Mouse (Mus musculus): ENCODE measurements around the gene Dazap1. TPM values are rescaled to one million over a fixed set of nuclear protein-coding genes. Genes with fewer than 3 reads are reported as not detected.

The Dazap1 gene
- polyA plus RNA-seq, 1 experiment from 2014 or later, result 42.3 TPM

DNA sequence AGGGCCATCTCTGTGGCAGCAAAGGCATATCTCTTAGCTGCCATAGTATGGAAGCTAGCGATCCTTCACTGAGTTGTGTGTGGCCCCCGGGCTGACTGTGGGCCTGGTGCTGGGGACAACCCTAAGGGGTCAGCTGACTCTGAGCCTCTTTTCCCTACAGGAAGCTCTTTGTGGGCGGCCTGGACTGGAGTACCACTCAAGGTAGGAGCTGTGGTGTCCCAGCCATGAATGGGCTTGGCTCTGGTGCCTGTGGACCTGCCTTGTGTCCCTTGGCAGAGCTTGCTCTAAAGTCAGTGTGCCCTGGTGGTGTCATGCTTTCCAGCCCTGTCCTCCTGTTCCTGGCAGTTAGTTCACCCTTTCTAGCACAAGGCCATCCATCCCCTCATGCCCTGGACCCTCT, 12.6 kb downstream of the Dazap1 start:
- DNase-seq (ENCODE audit: low spot score), result no peak
- Histone ChIP-seq H3K9ac (ENCODE audit: low read depth, low read length) (no peak overlapping the region), H3K9me3 (ENCODE audit: control insufficient read depth, low read length) (no peaks in the 10 kb centered on the region), H3K4me2 (ENCODE audit: low read depth, low read length) (no peak overlapping the region), H3K4me1 (ENCODE audit: control insufficient read depth, insufficient read depth, low read length) (0 out of 2 replicates have a peak, but pooled peaks cover under 1% of the 10 kb centered on the region), H3K4me3 (ENCODE audit: low read depth, low read length) (no peak overlapping the region), H3K27me3 (replicated peaks; ENCODE audit: control insufficient read depth, insufficient read depth, low read length) (no peaks in the 10 kb centered on the region), H3K36me3 (ENCODE audit: control insufficient read depth, insufficient read depth, low read length) (peaks cover 53% of the 10 kb centered on the region), H3K27ac (replicated peaks; ENCODE audit: low read depth, low read length) (no peak overlapping the region)
- ATAC-seq (ENCODE audit: low read depth), result no peak
- 87% methylated on average over 3 of the region's 3 CpGs for WGBS

DNA sequence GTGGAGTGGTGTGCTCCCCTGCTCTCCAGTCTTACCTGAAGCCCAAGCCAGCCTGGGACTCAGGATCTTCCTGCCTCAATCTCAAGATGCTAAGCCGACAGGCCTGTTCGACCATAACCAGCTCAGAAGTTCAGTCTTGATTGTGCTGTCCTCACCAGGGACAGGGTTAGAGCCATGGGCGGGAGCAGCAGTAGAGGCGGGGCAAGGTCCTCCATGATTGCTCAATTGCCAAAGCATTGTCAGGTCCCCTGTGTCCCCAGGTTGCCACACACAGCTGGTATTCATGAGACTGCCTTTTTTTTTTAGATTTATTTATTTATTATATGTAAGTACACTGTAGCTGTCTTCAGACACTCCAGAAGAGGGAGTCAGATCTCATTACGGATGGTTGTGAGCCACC, 15.0 kb downstream of the Dazap1 start:
- ATAC-seq (ENCODE audit: low read depth) (no peak), DNase-seq (ENCODE audit: low spot score) (no peak)
- H3K9ac ChIP-seq (ENCODE audit: low read depth, low read length), result no peak overlapping the region
- peaks cover 75% of the 10 kb centered on the region for H3K36me3 ChIP-seq (ENCODE audit: control insufficient read depth, insufficient read depth, low read length)
- no peaks in the 10 kb centered on the region for H3K4me1 ChIP-seq (ENCODE audit: control insufficient read depth, insufficient read depth, low read length)
- H3K27ac ChIP-seq (replicated peaks; ENCODE audit: low read depth, low read length), result no peak overlapping the region
- no peaks in the 10 kb centered on the region for H3K27me3 ChIP-seq (replicated peaks; ENCODE audit: control insufficient read depth, insufficient read depth, low read length)
- no peak overlapping the region for H3K4me3 ChIP-seq (ENCODE audit: low read depth, low read length)
- 88% methylated on average over 4 of the region's 5 CpGs for WGBS
- H3K9me3 ChIP-seq (ENCODE audit: control insufficient read depth, low read length), result no peaks in the 10 kb centered on the region
- no peak overlapping the region for H3K4me2 ChIP-seq (ENCODE audit: low read depth, low read length)

- Histone ChIP-seq H3K27me3 (replicated peaks; ENCODE audit: control insufficient read depth, insufficient read depth, low read length) (no peaks in the 10 kb centered on the region), H3K4me1 (ENCODE audit: control insufficient read depth, insufficient read depth, low read length) (no peaks in the 10 kb centered on the region), H3K27ac (replicated peaks; ENCODE audit: low read depth, low read length) (no peak overlapping the region), H3K36me3 (ENCODE audit: control insufficient read depth, insufficient read depth, low read length) (peaks cover 93% of the 10 kb centered on the region), H3K9me3 (ENCODE audit: control insufficient read depth, low read length) (no peaks in the 10 kb centered on the region), H3K9ac (ENCODE audit: low read depth, low read length) (no peak overlapping the region), H3K4me2 (ENCODE audit: low read depth, low read length) (no peak overlapping the region), H3K4me3 (ENCODE audit: low read depth, low read length) (no peak overlapping the region)
- 96% methylated on average over 9 of the region's 9 CpGs for WGBS
- DNase-seq (ENCODE audit: low spot score) (no peak), ATAC-seq (ENCODE audit: low read depth) (no peak)
Measured at GRCm38 (mm10) chr10:80278390-80278789, 17.1 kb downstream of the Dazap1 start.

DNA sequence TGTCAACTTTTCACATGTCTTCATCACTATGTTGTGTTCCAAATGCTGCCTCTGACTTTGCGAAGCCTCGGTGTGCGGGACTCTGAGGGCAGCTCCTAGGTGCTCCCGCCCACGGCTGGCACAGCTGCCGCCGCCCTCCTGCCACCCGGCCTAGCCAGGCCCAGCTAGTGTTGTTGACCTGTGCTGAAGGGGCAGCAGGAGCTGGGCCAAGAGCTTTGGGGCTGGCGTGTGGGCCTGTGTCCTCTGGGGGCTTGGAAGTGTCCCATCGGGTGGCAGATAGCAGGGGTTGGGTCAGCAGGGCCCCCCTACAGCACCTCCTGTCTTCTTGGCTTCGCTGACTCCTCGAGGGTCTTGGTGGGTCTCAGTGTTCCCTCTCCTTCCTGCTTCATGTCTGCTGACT, 18.0 kb downstream of the Dazap1 start:
- Histone ChIP-seq H3K36me3 (ENCODE audit: control insufficient read depth, insufficient read depth, low read length) (peaks cover 93% of the 10 kb centered on the region), H3K9me3 (ENCODE audit: control insufficient read depth, low read length) (no peaks in the 10 kb centered on the region), H3K4me1 (ENCODE audit: control insufficient read depth, insufficient read depth, low read length) (no peaks in the 10 kb centered on the region), H3K27ac (replicated peaks; ENCODE audit: low read depth, low read length) (no peak overlapping the region), H3K4me3 (ENCODE audit: low read depth, low read length) (no peak overlapping the region), H3K27me3 (replicated peaks; ENCODE audit: control insufficient read depth, insufficient read depth, low read length) (no peaks in the 10 kb centered on the region), H3K4me2 (ENCODE audit: low read depth, low read length) (no peak overlapping the region), H3K9ac (ENCODE audit: low read depth, low read length) (no peak overlapping the region)
- ATAC-seq (ENCODE audit: low read depth) (no peak), DNase-seq (ENCODE audit: low spot score) (no peak)
- WGBS, result 92% methylated on average over 12 of the region's 12 CpGs

DNA sequence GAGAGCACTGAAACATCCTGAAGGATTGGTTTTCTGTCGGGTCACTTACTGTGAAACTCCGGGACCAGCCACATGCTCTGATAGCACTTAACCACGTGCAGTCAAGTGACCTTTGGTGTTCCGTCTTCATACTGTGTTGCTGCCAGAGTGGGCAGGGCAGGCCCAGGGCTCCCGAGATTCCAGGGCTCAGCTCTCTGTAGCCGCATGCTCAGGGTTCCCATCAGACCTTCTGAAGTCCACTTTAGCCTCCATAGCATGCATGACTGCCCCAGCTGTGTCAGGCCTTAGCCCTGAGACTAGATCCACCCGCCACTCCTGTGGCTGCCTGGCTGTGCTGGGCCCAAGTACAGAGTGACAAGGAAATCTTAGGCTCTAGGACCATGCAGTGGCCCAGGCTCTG, 20.0 kb downstream of the Dazap1 start:
- no peaks in the 10 kb centered on the region for H3K4me1 ChIP-seq (ENCODE audit: control insufficient read depth, insufficient read depth, low read length)
- H3K9ac ChIP-seq (ENCODE audit: low read depth, low read length), result peak overlapping the region; percentile 14; the same call in 1 of the 2 replicates
- WGBS, result 87% methylated on average over 7 of the region's 7 CpGs
- DNase-seq (ENCODE audit: low spot score) (no peak), ATAC-seq (ENCODE audit: low read depth) (peak; percentile 8; the same call in 1 of the 2 replicates)
- no peaks in the 10 kb centered on the region for H3K9me3 ChIP-seq (ENCODE audit: control insufficient read depth, low read length)
- H3K4me2 ChIP-seq (ENCODE audit: low read depth, low read length), result no peak overlapping the region
- H3K4me3 ChIP-seq (ENCODE audit: low read depth, low read length), result no peak overlapping the region
- no peaks in the 10 kb centered on the region for H3K27me3 ChIP-seq (replicated peaks; ENCODE audit: control insufficient read depth, insufficient read depth, low read length)
- no peak overlapping the region for H3K27ac ChIP-seq (replicated peaks; ENCODE audit: low read depth, low read length)
- peaks cover 97% of the 10 kb centered on the region for H3K36me3 ChIP-seq (ENCODE audit: control insufficient read depth, insufficient read depth, low read length)

- Histone ChIP-seq H3K27ac (replicated peaks; ENCODE audit: low read depth, low read length) (no peak overlapping the region), H3K9ac (ENCODE audit: low read depth, low read length) (no peak overlapping the region), H3K27me3 (replicated peaks; ENCODE audit: control insufficient read depth, insufficient read depth, low read length) (no peaks in the 10 kb centered on the region), H3K4me2 (ENCODE audit: low read depth, low read length) (no peak overlapping the region), H3K36me3 (ENCODE audit: control insufficient read depth, insufficient read depth, low read length) (peaks cover 98% of the 10 kb centered on the region), H3K4me1 (ENCODE audit: control insufficient read depth, insufficient read depth, low read length) (no peaks in the 10 kb centered on the region), H3K4me3 (ENCODE audit: low read depth, low read length) (no peak overlapping the region), H3K9me3 (ENCODE audit: control insufficient read depth, low read length) (no peaks in the 10 kb centered on the region)
- 65% methylated on average over 8 of the region's 8 CpGs for WGBS
- ATAC-seq (ENCODE audit: low read depth) (no peak), DNase-seq (ENCODE audit: low spot score) (no peak)
Measured at GRCm38 (mm10) chr10:80281921-80282371, 20.7 kb downstream of the Dazap1 start.

DNA sequence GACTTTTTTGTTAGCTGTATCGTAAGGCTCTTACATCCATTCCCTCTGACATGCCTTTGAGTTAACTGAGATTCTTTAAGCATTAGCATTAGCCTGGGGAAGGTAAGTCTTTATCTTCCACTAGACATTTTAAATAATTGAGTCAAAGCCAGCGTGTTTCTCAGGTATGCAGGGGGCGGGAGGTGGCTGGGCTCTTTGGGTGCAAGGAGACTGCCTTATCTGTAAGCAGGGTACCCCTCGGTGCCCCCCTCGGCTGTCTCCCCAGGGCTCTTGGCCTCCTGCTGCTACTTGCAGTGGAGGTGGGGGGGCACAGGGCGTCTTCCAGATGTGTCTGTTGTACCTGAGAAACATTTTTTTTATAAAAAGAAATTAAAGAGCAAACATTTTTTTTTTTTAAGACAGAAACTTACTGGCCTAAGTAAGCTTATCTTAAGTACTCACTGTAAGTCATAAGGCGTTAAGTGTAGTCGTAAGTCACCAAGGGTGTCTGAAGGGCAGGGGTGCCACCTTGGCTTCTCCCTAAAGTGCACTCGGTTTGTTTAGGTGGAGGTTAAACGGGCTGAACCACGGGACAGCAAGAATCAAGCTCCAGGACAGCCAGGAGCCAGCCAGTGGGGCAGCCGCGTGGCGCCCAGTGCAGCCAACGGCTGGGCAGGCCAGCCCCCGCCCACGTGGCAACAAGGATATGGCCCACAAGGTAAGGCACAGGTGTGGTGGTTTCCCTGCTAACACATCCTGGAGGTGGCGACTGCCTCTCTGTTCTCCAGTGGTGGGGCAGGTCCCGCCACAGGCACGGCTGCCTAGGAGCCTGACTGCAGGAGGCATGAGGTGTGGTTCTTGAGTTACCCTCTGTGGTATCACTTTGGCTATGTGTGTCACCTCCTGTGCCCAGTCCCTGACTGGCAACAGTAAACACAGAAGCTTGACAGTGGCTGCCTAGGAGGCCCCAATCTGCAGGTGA, 21.5 kb downstream of the Dazap1 start:
- Histone ChIP-seq H3K4me3 (ENCODE audit: low read depth, low read length) (no peak overlapping the region), H3K9ac (ENCODE audit: low read depth, low read length) (no peak overlapping the region), H3K36me3 (ENCODE audit: control insufficient read depth, insufficient read depth, low read length) (peaks cover 98% of the 10 kb centered on the region), H3K4me1 (ENCODE audit: control insufficient read depth, insufficient read depth, low read length) (no peaks in the 10 kb centered on the region), H3K9me3 (ENCODE audit: control insufficient read depth, low read length) (no peaks in the 10 kb centered on the region), H3K27ac (replicated peaks; ENCODE audit: low read depth, low read length) (no peak overlapping the region), H3K4me2 (ENCODE audit: low read depth, low read length) (no peak overlapping the region), H3K27me3 (replicated peaks; ENCODE audit: control insufficient read depth, insufficient read depth, low read length) (no peaks in the 10 kb centered on the region)
- DNase-seq (ENCODE audit: low spot score), result no peak
- WGBS, result 88% methylated on average over 18 of the region's 20 CpGs
- ATAC-seq (ENCODE audit: low read depth), result no peak

DNA sequence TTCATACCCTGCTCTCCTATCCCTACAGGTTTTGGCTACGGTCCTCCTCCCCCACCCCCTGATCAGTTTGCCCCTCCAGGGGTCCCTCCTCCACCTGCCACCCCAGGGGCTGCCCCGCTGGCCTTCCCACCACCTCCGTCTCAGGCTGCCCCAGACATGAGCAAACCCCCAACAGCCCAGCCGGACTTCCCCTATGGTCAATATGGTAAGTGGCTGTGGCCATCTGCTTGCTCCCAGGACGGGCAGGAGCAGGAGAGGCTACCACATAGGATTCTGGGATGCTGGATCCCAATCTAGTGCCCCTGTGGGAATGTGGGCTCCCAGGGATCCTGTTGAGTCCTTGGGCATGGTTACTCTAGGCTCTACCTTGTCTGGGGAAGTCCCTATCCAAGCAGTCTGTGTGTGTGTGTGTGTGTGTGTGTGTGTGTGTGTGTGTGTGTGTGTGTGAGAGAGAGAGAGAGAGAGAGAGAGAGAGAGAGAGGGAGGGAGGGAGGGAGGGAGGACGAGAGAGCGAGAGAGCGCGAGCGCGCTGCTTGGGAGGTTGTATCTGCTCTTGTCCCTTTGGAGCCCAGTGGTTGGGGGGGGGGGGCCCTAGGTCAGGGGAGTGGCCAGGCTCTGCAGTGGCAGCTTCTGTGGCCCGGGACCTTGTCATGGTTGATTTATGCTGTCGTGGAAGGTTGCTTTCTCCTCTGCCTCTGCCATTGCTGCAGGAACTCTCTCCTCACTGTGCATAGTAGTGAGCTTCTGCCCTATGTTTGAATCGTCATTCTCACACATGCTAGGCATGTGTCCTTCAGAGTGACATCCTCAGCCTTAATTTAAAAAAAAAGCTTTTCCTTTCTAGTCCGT, 24.2 kb downstream of the Dazap1 start:
- Histone ChIP-seq H3K4me2 (ENCODE audit: low read depth, low read length) (no peak overlapping the region), H3K4me1 (ENCODE audit: control insufficient read depth, insufficient read depth, low read length) (no peaks in the 10 kb centered on the region), H3K27me3 (replicated peaks; ENCODE audit: control insufficient read depth, insufficient read depth, low read length) (no peaks in the 10 kb centered on the region), H3K36me3 (ENCODE audit: control insufficient read depth, insufficient read depth, low read length) (peaks cover 83% of the 10 kb centered on the region), H3K9ac (ENCODE audit: low read depth, low read length) (no peak overlapping the region), H3K9me3 (ENCODE audit: control insufficient read depth, low read length) (no peaks in the 10 kb centered on the region), H3K27ac (replicated peaks; ENCODE audit: low read depth, low read length) (no peak overlapping the region), H3K4me3 (ENCODE audit: low read depth, low read length) (no peak overlapping the region)
- DNase-seq (ENCODE audit: low spot score) (no peak), ATAC-seq (ENCODE audit: low read depth) (no peak)
- WGBS, result 82% methylated on average over 12 of the region's 15 CpGs

Data from embryonic facial prominence, embryonic 14.5 days (tissue).